Mouse (Mus musculus): ENCODE measurements around the gene Rbm15b. TPM values are rescaled to one million over a fixed set of nuclear protein-coding genes. Genes with fewer than 3 reads are reported as not detected.

Rbm15b gene
- polyA plus RNA-seq, 1 experiment = 21.0 TPM

GRCm38 (mm10) chr9:106908715-106909114 lies 21.5 kb upstream of the Rbm15b start:
- H3K27me3 ChIP-seq (ENCODE audit: control insufficient read depth, insufficient read depth, insufficient read length) = peaks cover 7% of the 10 kb centered on the region
- no peaks in the 10 kb centered on the region for H3K36me3 ChIP-seq (ENCODE audit: control insufficient read depth, insufficient read depth)
- no peak for TF ChIP-seq MAX (IDR thresholded peaks at IDR 0.05)
- TF ChIP-seq CTCF (IDR thresholded peaks at IDR 0.05; ENCODE audit: control insufficient read depth, insufficient read depth, insufficient read length) = no peak
- TF ChIP-seq FOSL1 (IDR thresholded peaks at IDR 0.05; ENCODE audit: insufficient read depth, low read length, poor library complexity, severe bottlenecking) = no peak
- TF ChIP-seq MYOD1 (IDR thresholded peaks at IDR 0.05; ENCODE audit: control insufficient read depth, insufficient read length, low read depth) = no peak
- no peaks in the 10 kb centered on the region for H3K79me3 ChIP-seq (ENCODE audit: low read depth)
- H3K4me3 ChIP-seq (ENCODE audit: insufficient read depth, poor library complexity, severe bottlenecking) = no peak overlapping the region
- H3ac ChIP-seq (ENCODE audit: control insufficient read depth, insufficient read length, low read depth) = no peak overlapping the region
- no peaks in the 10 kb centered on the region for H3K79me2 ChIP-seq (ENCODE audit: control insufficient read depth, insufficient read depth)

- TF ChIP-seq CTCF (IDR thresholded peaks at IDR 0.05; ENCODE audit: control insufficient read depth, insufficient read depth, insufficient read length) = no peak
- TF ChIP-seq FOSL1 (IDR thresholded peaks at IDR 0.05; ENCODE audit: insufficient read depth, low read length, poor library complexity, severe bottlenecking) = no peak
- no peak for TF ChIP-seq MYOG (IDR thresholded peaks at IDR 0.05; ENCODE audit: control insufficient read depth, extremely low read depth, insufficient read length)
- no peak for TF ChIP-seq MAX (IDR thresholded peaks at IDR 0.05)
- TF ChIP-seq CEBPB (IDR thresholded peaks at IDR 0.05; ENCODE audit: low read depth) = no peak
- TF ChIP-seq USF1 (IDR thresholded peaks at IDR 0.05; ENCODE audit: low read depth) = no peak
- no peak for TF ChIP-seq MYOD1 (IDR thresholded peaks at IDR 0.05; ENCODE audit: control insufficient read depth, insufficient read length, low read depth)
- Histone ChIP-seq H3K4me3 (ENCODE audit: insufficient read depth, poor library complexity, severe bottlenecking) (no peak overlapping the region), H3K79me3 (ENCODE audit: low read depth) (no peaks in the 10 kb centered on the region), H3K79me2 (ENCODE audit: control insufficient read depth, insufficient read depth) (no peaks in the 10 kb centered on the region), H3K27me3 (ENCODE audit: control insufficient read depth, insufficient read depth, insufficient read length) (peaks cover 5% of the 10 kb centered on the region), H3K36me3 (ENCODE audit: control insufficient read depth, insufficient read depth) (no peaks in the 10 kb centered on the region), H3ac (ENCODE audit: control insufficient read depth, insufficient read length, low read depth) (no peak overlapping the region)
These were observed 20.9 kb upstream of the Rbm15b start for GRCm38 (mm10) chr9:106908174-106908573.

GRCm38 (mm10) chr9:106906597-106906996 lies 19.4 kb upstream of the Rbm15b start:
- no peak overlapping the region for H3ac ChIP-seq (ENCODE audit: control insufficient read depth, insufficient read length, low read depth)
- TF ChIP-seq MYOG (IDR thresholded peaks at IDR 0.05; ENCODE audit: control insufficient read depth, extremely low read depth, insufficient read length) (no peak), MYOD1 (IDR thresholded peaks at IDR 0.05; ENCODE audit: control insufficient read depth, insufficient read length, low read depth) (no peak), CEBPB (IDR thresholded peaks at IDR 0.05; ENCODE audit: low read depth) (no peak), CTCF (IDR thresholded peaks at IDR 0.05; ENCODE audit: control insufficient read depth, insufficient read depth, insufficient read length) (no peak), FOSL1 (IDR thresholded peaks at IDR 0.05; ENCODE audit: insufficient read depth, low read length, poor library complexity, severe bottlenecking) (no peak), MAX (IDR thresholded peaks at IDR 0.05) (no peak), USF1 (IDR thresholded peaks at IDR 0.05; ENCODE audit: low read depth) (no peak)
- no peaks in the 10 kb centered on the region for H3K27me3 ChIP-seq (ENCODE audit: control insufficient read depth, insufficient read depth, insufficient read length)
- H3K79me2 ChIP-seq (ENCODE audit: control insufficient read depth, insufficient read depth) = no peaks in the 10 kb centered on the region
- no peaks in the 10 kb centered on the region for H3K79me3 ChIP-seq (ENCODE audit: low read depth)
- no peaks in the 10 kb centered on the region for H3K36me3 ChIP-seq (ENCODE audit: control insufficient read depth, insufficient read depth)
- no peak overlapping the region for H3K4me3 ChIP-seq (ENCODE audit: insufficient read depth, poor library complexity, severe bottlenecking)

GRCm38 (mm10) chr9:106903791-106904134 lies 16.5 kb upstream of the Rbm15b start:
- no peak overlapping the region for H3K4me3 ChIP-seq (ENCODE audit: insufficient read depth, poor library complexity, severe bottlenecking)
- no peaks in the 10 kb centered on the region for H3K36me3 ChIP-seq (ENCODE audit: control insufficient read depth, insufficient read depth)
- no peaks in the 10 kb centered on the region for H3K79me3 ChIP-seq (ENCODE audit: low read depth)
- H3ac ChIP-seq (ENCODE audit: control insufficient read depth, insufficient read length, low read depth) = no peak overlapping the region
- H3K27me3 ChIP-seq (ENCODE audit: control insufficient read depth, insufficient read depth, insufficient read length) = no peaks in the 10 kb centered on the region
- TF ChIP-seq MAX (IDR thresholded peaks at IDR 0.05) (no peak), USF1 (IDR thresholded peaks at IDR 0.05; ENCODE audit: low read depth) (no peak), MYOD1 (IDR thresholded peaks at IDR 0.05; ENCODE audit: control insufficient read depth, insufficient read length, low read depth) (no peak), CEBPB (IDR thresholded peaks at IDR 0.05; ENCODE audit: low read depth) (no peak), MYOG (IDR thresholded peaks at IDR 0.05; ENCODE audit: control insufficient read depth, extremely low read depth, insufficient read length) (no peak), CTCF (IDR thresholded peaks at IDR 0.05; ENCODE audit: control insufficient read depth, insufficient read depth, insufficient read length) (no peak), FOSL1 (IDR thresholded peaks at IDR 0.05; ENCODE audit: insufficient read depth, low read length, poor library complexity, severe bottlenecking) (no peak)
- no peaks in the 10 kb centered on the region for H3K79me2 ChIP-seq (ENCODE audit: control insufficient read depth, insufficient read depth)

- TF ChIP-seq MYOD1 (IDR thresholded peaks at IDR 0.05; ENCODE audit: control insufficient read depth, insufficient read length, low read depth) (no peak), CTCF (IDR thresholded peaks at IDR 0.05; ENCODE audit: control insufficient read depth, insufficient read depth, insufficient read length) (no peak), MAX (IDR thresholded peaks at IDR 0.05) (no peak), USF1 (IDR thresholded peaks at IDR 0.05; ENCODE audit: low read depth) (no peak), FOSL1 (IDR thresholded peaks at IDR 0.05; ENCODE audit: insufficient read depth, low read length, poor library complexity, severe bottlenecking) (no peak), MYOG (IDR thresholded peaks at IDR 0.05; ENCODE audit: control insufficient read depth, extremely low read depth, insufficient read length) (no peak), CEBPB (IDR thresholded peaks at IDR 0.05; ENCODE audit: low read depth) (no peak)
- H3K79me2 ChIP-seq (ENCODE audit: control insufficient read depth, insufficient read depth) = no peaks in the 10 kb centered on the region
- H3K4me3 ChIP-seq (ENCODE audit: insufficient read depth, poor library complexity, severe bottlenecking) = no peak overlapping the region
- H3K27me3 ChIP-seq (ENCODE audit: control insufficient read depth, insufficient read depth, insufficient read length) = no peaks in the 10 kb centered on the region
- no peaks in the 10 kb centered on the region for H3K36me3 ChIP-seq (ENCODE audit: control insufficient read depth, insufficient read depth)
- no peak overlapping the region for H3ac ChIP-seq (ENCODE audit: control insufficient read depth, insufficient read length, low read depth)
- no peaks in the 10 kb centered on the region for H3K79me3 ChIP-seq (ENCODE audit: low read depth)
These were observed 16.0 kb upstream of the Rbm15b start for GRCm38 (mm10) chr9:106903099-106903790.

- H3K79me2 ChIP-seq (ENCODE audit: control insufficient read depth, insufficient read depth) = no peaks in the 10 kb centered on the region
- no peaks in the 10 kb centered on the region for H3K36me3 ChIP-seq (ENCODE audit: control insufficient read depth, insufficient read depth)
- H3K27me3 ChIP-seq (ENCODE audit: control insufficient read depth, insufficient read depth, insufficient read length) = no peaks in the 10 kb centered on the region
- no peak overlapping the region for H3K4me3 ChIP-seq (ENCODE audit: insufficient read depth, poor library complexity, severe bottlenecking)
- no peaks in the 10 kb centered on the region for H3K79me3 ChIP-seq (ENCODE audit: low read depth)
- no peak for TF ChIP-seq CEBPB (IDR thresholded peaks at IDR 0.05; ENCODE audit: low read depth)
- no peak for TF ChIP-seq MYOG (IDR thresholded peaks at IDR 0.05; ENCODE audit: control insufficient read depth, extremely low read depth, insufficient read length)
- no peak for TF ChIP-seq FOSL1 (IDR thresholded peaks at IDR 0.05; ENCODE audit: insufficient read depth, low read length, poor library complexity, severe bottlenecking)
- no peak for TF ChIP-seq MAX (IDR thresholded peaks at IDR 0.05)
- no peak for TF ChIP-seq USF1 (IDR thresholded peaks at IDR 0.05; ENCODE audit: low read depth)
- TF ChIP-seq MYOD1 (IDR thresholded peaks at IDR 0.05; ENCODE audit: control insufficient read depth, insufficient read length, low read depth) = no peak
- no peak for TF ChIP-seq CTCF (IDR thresholded peaks at IDR 0.05; ENCODE audit: control insufficient read depth, insufficient read depth, insufficient read length)
- H3ac ChIP-seq (ENCODE audit: control insufficient read depth, insufficient read length, low read depth) = no peak overlapping the region
These were observed 14.4 kb upstream of the Rbm15b start for GRCm38 (mm10) chr9:106901596-106901995.

Measured in C2C12 (cell line).